Mouse (Mus musculus) olfactory bulb, adult 2 months (tissue): ENCODE measurements around the gene Zfp654. TPM values are rescaled to one million over a fixed set of nuclear protein-coding genes. Genes with fewer than 3 reads are reported as not detected.
"Not testable (repeated sequence)": the region's sequence is repeated elsewhere in the genome, so short reads cannot be mapped to it uniquely, and the experiment has no call there.

Source experiments
- H3K27ac ChIP-seq: fragments of 200-500 bp; 2 replicates; pipeline ENCODE4 v1.5.1; 2012; ENCODE audit warnings: low read depth, low read length; ENCODE audit not compliant: insufficient read depth
- H3K4me1 ChIP-seq: fragments of 200-500 bp; 2 replicates; pipeline ENCODE4 v1.6.1; 2012; ENCODE audit warnings: low read length; ENCODE audit not compliant: control insufficient read depth, insufficient read depth
- H3K4me3 ChIP-seq: fragments of 200-500 bp; 2 replicates; pipeline ENCODE4 v1.5.1; 2012; ENCODE audit warnings: mild to moderate bottlenecking, low read depth, low read length, moderate library complexity; ENCODE audit not compliant: insufficient read depth
- CTCF ChIP-seq: fragments of 200-500 bp; IDR thresholded peaks from 2 replicates; pipeline ENCODE4 v1.5.1; 2012; ENCODE audit warnings: low read depth, mild to moderate bottlenecking, low read length, moderate library complexity; ENCODE audit not compliant: insufficient read depth
- POLR2A ChIP-seq: fragments of 200-500 bp; IDR thresholded peaks from 2 replicates; pipeline ENCODE4 v1.6.1; 2012; ENCODE audit warnings: mild to moderate bottlenecking, low read depth, low read length, moderate library complexity; ENCODE audit not compliant: insufficient read depth
- WGBS: fragments of 180-500 bp; shearing (Covaris S2); methylation state at CpG from one replicate; pipeline ENCODE4 v1.1.7; 2018; 5-methylcytosine and 5-hydroxymethylcytosine counted together
- polyA plus RNA-seq: library from polyadenylated mRNA; stranded (reverse); fragments of >200 nt; gene quantifications from 2 replicates; pipeline ENCODE4 v1.2.4, GENCODE M21; 2012; ENCODE audit warnings: low replicate concordance; ENCODE audit not compliant: missing spikeins, insufficient read depth, insufficient read length

Zfp654 gene
- polyA plus RNA-seq, 1 experiment, result 48.4 TPM

GRCm38 (mm10) chr16:64869621-64870020, 18.2 kb upstream of the Zfp654 start:
- Histone ChIP-seq H3K27ac (no peak overlapping the region), H3K4me1 (no peaks in the 10 kb centered on the region), H3K4me3 (no peak overlapping the region)
- no peak for TF ChIP-seq POLR2A
- no peak for TF ChIP-seq CTCF
- WGBS, result 92% methylated on average over 2 of the region's 2 CpGs

GRCm38 (mm10) chr16:64868613-64869012, 17.2 kb upstream of the Zfp654 start:
- no peaks in the 10 kb centered on the region for H3K4me1 ChIP-seq
- H3K4me3 ChIP-seq, result no peak overlapping the region
- no peak overlapping the region for H3K27ac ChIP-seq
- TF ChIP-seq POLR2A, result no peak
- no peak for TF ChIP-seq CTCF
- WGBS, result 73% methylated on average over 6 of the region's 6 CpGs

GRCm38 (mm10) chr16:64865841-64866240, 14.4 kb upstream of the Zfp654 start:
- not testable (repeated sequence) for H3K4me3 ChIP-seq, H3K27ac ChIP-seq, H3K4me1 ChIP-seq
- 89% methylated on average over 8 of the region's 8 CpGs for WGBS

GRCm38 (mm10) chr16:64856946-64857345, 5.5 kb upstream of the Zfp654 start:
- WGBS, result 88% methylated on average over 3 of the region's 3 CpGs
- no peak overlapping the region for H3K4me3 ChIP-seq
- no peaks in the 10 kb centered on the region for H3K4me1 ChIP-seq
- no peak overlapping the region for H3K27ac ChIP-seq
- TF ChIP-seq CTCF, result no peak

- H3K27ac ChIP-seq, result peak overlapping the region; percentile 31; the same call in 1 of the 2 replicates
Measured at GRCm38 (mm10) chr16:64852891-64853290, 1.4 kb upstream of the Zfp654 start.

GRCm38 (mm10) chr16:64852441-64852871, 1.0 kb upstream of the Zfp654 start:
- Histone ChIP-seq H3K27ac (peak overlapping the region; percentile 31; the same call in 1 of the 2 replicates), H3K4me1 (peaks cover 2% of the 10 kb centered on the region; the same call in 1 of the 2 replicates), H3K4me3 (peak overlapping the region; percentile 78)
- TF ChIP-seq CTCF (no peak), POLR2A (no peak)
- WGBS, result 2% methylated on average over 53 of the region's 53 CpGs

More at GRCm38 (mm10) chr16:64852891-64853290, 1.4 kb upstream of the Zfp654 start:
- 3% methylated on average over 14 of the region's 14 CpGs for WGBS
- TF ChIP-seq CTCF, result no peak
- TF ChIP-seq POLR2A, result no peak
- Histone ChIP-seq H3K4me3 (peak overlapping the region; percentile 78), H3K4me1 (peaks cover 2% of the 10 kb centered on the region; the same call in 1 of the 2 replicates)

- Histone ChIP-seq H3K27ac (peak overlapping the region; percentile 80), H3K4me1 (peaks cover 2% of the 10 kb centered on the region; the same call in 1 of the 2 replicates), H3K4me3 (peak overlapping the region; percentile 80)
- no peak for TF ChIP-seq POLR2A
- TF ChIP-seq CTCF, result no peak
- under 1% methylated on average over 45 of the region's 45 CpGs for WGBS
Measured at GRCm38 (mm10) chr16:64851085-64851562, 328 bp downstream of the Zfp654 start.

GRCm38 (mm10) chr16:64850287-64851084, 966 bp downstream of the Zfp654 start:
- H3K4me3 ChIP-seq, result peak overlapping the region; percentile 80
- peaks cover 2% of the 10 kb centered on the region; the same call in 1 of the 2 replicates for H3K4me1 ChIP-seq
- TF ChIP-seq POLR2A, result no peak
- no peak for TF ChIP-seq CTCF
- 1% methylated on average over 16 of the region's 16 CpGs for WGBS
- H3K27ac ChIP-seq, result no peak overlapping the region

GRCm38 (mm10) chr16:64845947-64846346, 5.5 kb downstream of the Zfp654 start:
- WGBS, result 90% methylated on average over 8 of the region's 8 CpGs
- H3K27ac ChIP-seq, result no peak overlapping the region
- TF ChIP-seq POLR2A (no peak), CTCF (no peak)
- H3K4me1 ChIP-seq, result peaks cover 2% of the 10 kb centered on the region; the same call in 1 of the 2 replicates
- H3K4me3 ChIP-seq, result no peak overlapping the region
